Mouse (Mus musculus): ENCODE measurements around the gene Dll3. TPM values are rescaled to one million over a fixed set of nuclear protein-coding genes. Genes with fewer than 3 reads are reported as not detected.
A peak's percentile ranks its signal among the peaks of the same experiment; 100 is the strongest.

Dll3 gene
- polyA plus RNA-seq, 1 experiment from 2014 or later: 0.43 TPM

GRCm38 (mm10) chr7:28338108-28338998 is 36.3 kb upstream of the Dll3 start, which contains the start of gene Supt5:
Supt5 (minus strand) TSS chr7:28338746.
- H3K27me3 ChIP-seq (ENCODE audit: control insufficient read depth, insufficient read depth, low read depth, low read length): no peaks in the 10 kb centered on the region
- H3K36me3 ChIP-seq (ENCODE audit: control insufficient read depth, insufficient read depth, low read length): no peaks in the 10 kb centered on the region; the same call in 1 of the 2 replicates
- under 1% methylated on average over 77 of the region's 77 CpGs for WGBS

GRCm38 (mm10) chr7:28335471-28335870 is 33.4 kb upstream of the Dll3 start:
- no peaks in the 10 kb centered on the region for H3K27me3 ChIP-seq (ENCODE audit: control insufficient read depth, insufficient read depth, low read depth, low read length)
- H3K4me3 ChIP-seq (ENCODE audit: low read length): no peak overlapping the region
- H3K36me3 ChIP-seq (ENCODE audit: control insufficient read depth, insufficient read depth, low read length): peaks cover 4% of the 10 kb centered on the region
- H3K4me1 ChIP-seq (replicated peaks; ENCODE audit: control insufficient read depth, insufficient read depth, low read length): peaks cover 10% of the 10 kb centered on the region
- H3K9ac ChIP-seq (ENCODE audit: low read length): no peak overlapping the region
- H3K27ac ChIP-seq (ENCODE audit: low read length): no peak overlapping the region
- ATAC-seq (ENCODE audit: low read depth): no peak
- H3K4me2 ChIP-seq (ENCODE audit: low read depth, low read length): no peak overlapping the region
- H3K9me3 ChIP-seq (ENCODE audit: control insufficient read depth, low read length): no peaks in the 10 kb centered on the region
- WGBS: 95% methylated on average over 2 of the region's 2 CpGs

More at GRCm38 (mm10) chr7:28338108-28338998, 36.3 kb upstream of the Dll3 start, which contains the start of gene Supt5:
- H3K27ac ChIP-seq (ENCODE audit: low read length): peak within 1 kb of the TSS; percentile 90
- peak within 1 kb of the TSS; percentile 83 for H3K4me2 ChIP-seq (ENCODE audit: low read depth, low read length)
- peak within 1 kb of the TSS; percentile 98 for H3K4me3 ChIP-seq (ENCODE audit: low read length)
- H3K9me3 ChIP-seq (ENCODE audit: control insufficient read depth, low read length): no peaks in the 10 kb centered on the region
- peak within 1 kb of the TSS; percentile 99 for H3K9ac ChIP-seq (ENCODE audit: low read length)
- ATAC-seq (ENCODE audit: low read depth): peak; percentile 98
- H3K4me1 ChIP-seq (replicated peaks; ENCODE audit: control insufficient read depth, insufficient read depth, low read length): peaks cover 10% of the 10 kb centered on the region

GRCm38 (mm10) chr7:28334534-28334933 is 32.5 kb upstream of the Dll3 start:
- H3K27ac ChIP-seq (ENCODE audit: low read length): no peak overlapping the region
- H3K36me3 ChIP-seq (ENCODE audit: control insufficient read depth, insufficient read depth, low read length): peaks cover 12% of the 10 kb centered on the region
- no peak overlapping the region for H3K4me2 ChIP-seq (ENCODE audit: low read depth, low read length)
- ATAC-seq (ENCODE audit: low read depth): no peak
- 81% methylated on average over 4 of the region's 4 CpGs for WGBS
- no peaks in the 10 kb centered on the region for H3K9me3 ChIP-seq (ENCODE audit: control insufficient read depth, low read length)
- peaks cover 10% of the 10 kb centered on the region for H3K4me1 ChIP-seq (replicated peaks; ENCODE audit: control insufficient read depth, insufficient read depth, low read length)
- H3K4me3 ChIP-seq (ENCODE audit: low read length): no peak overlapping the region
- no peak overlapping the region for H3K9ac ChIP-seq (ENCODE audit: low read length)
- no peaks in the 10 kb centered on the region for H3K27me3 ChIP-seq (ENCODE audit: control insufficient read depth, insufficient read depth, low read depth, low read length)

- H3K4me1 ChIP-seq (replicated peaks; ENCODE audit: control insufficient read depth, insufficient read depth, low read length): no peaks in the 10 kb centered on the region
- no peak overlapping the region for H3K27ac ChIP-seq (ENCODE audit: low read length)
- no peaks in the 10 kb centered on the region for H3K9me3 ChIP-seq (ENCODE audit: control insufficient read depth, low read length)
- H3K4me2 ChIP-seq (ENCODE audit: low read depth, low read length): no peak overlapping the region
- no peak overlapping the region for H3K4me3 ChIP-seq (ENCODE audit: low read length)
- no peak for ATAC-seq (ENCODE audit: low read depth)
- no peaks in the 10 kb centered on the region for H3K27me3 ChIP-seq (ENCODE audit: control insufficient read depth, insufficient read depth, low read depth, low read length)
- H3K36me3 ChIP-seq (ENCODE audit: control insufficient read depth, insufficient read depth, low read length): peaks cover 52% of the 10 kb centered on the region
- no peak overlapping the region for H3K9ac ChIP-seq (ENCODE audit: low read length)
- WGBS: 92% methylated on average over 2 of the region's 2 CpGs
These were observed 26.2 kb upstream of the Dll3 start for GRCm38 (mm10) chr7:28328260-28328659.

- Histone ChIP-seq H3K9me3 (ENCODE audit: control insufficient read depth, low read length) (no peaks in the 10 kb centered on the region), H3K27ac (ENCODE audit: low read length) (no peak overlapping the region), H3K4me2 (ENCODE audit: low read depth, low read length) (no peak overlapping the region), H3K27me3 (ENCODE audit: control insufficient read depth, insufficient read depth, low read depth, low read length) (no peaks in the 10 kb centered on the region), H3K9ac (ENCODE audit: low read length) (no peak overlapping the region), H3K36me3 (ENCODE audit: control insufficient read depth, insufficient read depth, low read length) (peaks cover 60% of the 10 kb centered on the region), H3K4me3 (ENCODE audit: low read length) (no peak overlapping the region), H3K4me1 (replicated peaks; ENCODE audit: control insufficient read depth, insufficient read depth, low read length) (no peaks in the 10 kb centered on the region)
- 77% methylated on average over 4 of the region's 4 CpGs for WGBS
- no peak for ATAC-seq (ENCODE audit: low read depth)
These were observed 24.4 kb upstream of the Dll3 start for GRCm38 (mm10) chr7:28326457-28326856.

GRCm38 (mm10) chr7:28325293-28325692 is 23.3 kb upstream of the Dll3 start:
- Histone ChIP-seq H3K4me1 (replicated peaks; ENCODE audit: control insufficient read depth, insufficient read depth, low read length) (no peaks in the 10 kb centered on the region), H3K4me3 (ENCODE audit: low read length) (no peak overlapping the region), H3K9ac (ENCODE audit: low read length) (no peak overlapping the region), H3K4me2 (ENCODE audit: low read depth, low read length) (no peak overlapping the region), H3K9me3 (ENCODE audit: control insufficient read depth, low read length) (no peaks in the 10 kb centered on the region), H3K27ac (ENCODE audit: low read length) (no peak overlapping the region), H3K27me3 (ENCODE audit: control insufficient read depth, insufficient read depth, low read depth, low read length) (no peaks in the 10 kb centered on the region), H3K36me3 (ENCODE audit: control insufficient read depth, insufficient read depth, low read length) (peaks cover 64% of the 10 kb centered on the region)
- 92% methylated on average over 8 of the region's 8 CpGs for WGBS
- no peak for ATAC-seq (ENCODE audit: low read depth)

- Histone ChIP-seq H3K27me3 (ENCODE audit: control insufficient read depth, insufficient read depth, low read depth, low read length) (no peaks in the 10 kb centered on the region), H3K4me2 (ENCODE audit: low read depth, low read length) (no peak overlapping the region), H3K36me3 (ENCODE audit: control insufficient read depth, insufficient read depth, low read length) (peaks cover 70% of the 10 kb centered on the region), H3K27ac (ENCODE audit: low read length) (no peak overlapping the region), H3K9ac (ENCODE audit: low read length) (no peak overlapping the region), H3K4me3 (ENCODE audit: low read length) (no peak overlapping the region), H3K4me1 (replicated peaks; ENCODE audit: control insufficient read depth, insufficient read depth, low read length) (no peaks in the 10 kb centered on the region), H3K9me3 (ENCODE audit: control insufficient read depth, low read length) (no peaks in the 10 kb centered on the region)
- WGBS: 92% methylated on average over 15 of the region's 15 CpGs
- no peak for ATAC-seq (ENCODE audit: low read depth)
These were observed 20.1 kb upstream of the Dll3 start for GRCm38 (mm10) chr7:28321974-28322720.

GRCm38 (mm10) chr7:28318714-28319113 is 16.7 kb upstream of the Dll3 start:
- 90% methylated on average over 17 of the region's 17 CpGs for WGBS
- Histone ChIP-seq H3K9ac (ENCODE audit: low read length) (no peak overlapping the region), H3K27ac (ENCODE audit: low read length) (no peak overlapping the region), H3K27me3 (ENCODE audit: control insufficient read depth, insufficient read depth, low read depth, low read length) (no peaks in the 10 kb centered on the region), H3K36me3 (ENCODE audit: control insufficient read depth, insufficient read depth, low read length) (peaks cover 78% of the 10 kb centered on the region), H3K4me3 (ENCODE audit: low read length) (no peak overlapping the region), H3K4me2 (ENCODE audit: low read depth, low read length) (no peak overlapping the region), H3K4me1 (replicated peaks; ENCODE audit: control insufficient read depth, insufficient read depth, low read length) (no peaks in the 10 kb centered on the region), H3K9me3 (ENCODE audit: control insufficient read depth, low read length) (no peaks in the 10 kb centered on the region)
- no peak for ATAC-seq (ENCODE audit: low read depth)

GRCm38 (mm10) chr7:28318036-28318435 is 16.0 kb upstream of the Dll3 start:
- Histone ChIP-seq H3K36me3 (ENCODE audit: control insufficient read depth, insufficient read depth, low read length) (peaks cover 76% of the 10 kb centered on the region), H3K27me3 (ENCODE audit: control insufficient read depth, insufficient read depth, low read depth, low read length) (no peaks in the 10 kb centered on the region), H3K27ac (ENCODE audit: low read length) (no peak overlapping the region), H3K4me1 (replicated peaks; ENCODE audit: control insufficient read depth, insufficient read depth, low read length) (no peaks in the 10 kb centered on the region), H3K9me3 (ENCODE audit: control insufficient read depth, low read length) (no peaks in the 10 kb centered on the region), H3K9ac (ENCODE audit: low read length) (no peak overlapping the region), H3K4me2 (ENCODE audit: low read depth, low read length) (no peak overlapping the region), H3K4me3 (ENCODE audit: low read length) (no peak overlapping the region)
- ATAC-seq (ENCODE audit: low read depth): no peak
- WGBS: 75% methylated on average over 3 of the region's 3 CpGs
